Mouse (Mus musculus) lung, adult 2 months (tissue): ENCODE measurements around the gene Gm10964. TPM values are rescaled to one million over a fixed set of nuclear protein-coding genes. Genes with fewer than 3 reads are reported as not detected.

Source experiments
- DNase-seq: peaks from one replicate; pipeline ENCODE4 v3.0.0; 2022
- H3K4me1 ChIP-seq: fragments of 200-500 bp; 2 replicates; pipeline ENCODE4 v1.6.1; 2011; ENCODE audit warnings: low read length; ENCODE audit not compliant: control insufficient read depth, insufficient read depth
- H3K4me3 ChIP-seq: fragments of 200-500 bp; replicated peaks from 2 replicates; pipeline ENCODE3; 2011; ENCODE audit warnings: low read depth, mild to moderate bottlenecking, control low read depth, low read length; ENCODE audit errors: extremely low read depth
- CTCF ChIP-seq: fragments of 200-500 bp; IDR thresholded peaks from 2 replicates; pipeline ENCODE4 v1.5.1; 2011; ENCODE audit warnings: mild to moderate bottlenecking, low read length, control low read depth; ENCODE audit not compliant: insufficient read depth
- POLR2A ChIP-seq: fragments of 200-500 bp; IDR thresholded peaks from 2 replicates; pipeline ENCODE4 v1.6.1; 2011; ENCODE audit warnings: low read depth, mild to moderate bottlenecking, control low read depth, low read length, borderline replicate concordance; ENCODE audit errors: extremely low read depth
- WGBS: fragments of 180-500 bp; shearing (Covaris S2); methylation state at CpG from one replicate; pipeline ENCODE4 v1.1.7; 2018; 5-methylcytosine and 5-hydroxymethylcytosine counted together
- polyA plus RNA-seq: library from polyadenylated mRNA; depleted of rRNA; stranded (reverse); fragments of >200 nt; gene quantifications from 2 replicates; pipeline ENCODE4 v1.2.3, GENCODE M21; 2012

Gene Gm10964
- polyA plus RNA-seq, 1 experiment, result not detected

DNA sequence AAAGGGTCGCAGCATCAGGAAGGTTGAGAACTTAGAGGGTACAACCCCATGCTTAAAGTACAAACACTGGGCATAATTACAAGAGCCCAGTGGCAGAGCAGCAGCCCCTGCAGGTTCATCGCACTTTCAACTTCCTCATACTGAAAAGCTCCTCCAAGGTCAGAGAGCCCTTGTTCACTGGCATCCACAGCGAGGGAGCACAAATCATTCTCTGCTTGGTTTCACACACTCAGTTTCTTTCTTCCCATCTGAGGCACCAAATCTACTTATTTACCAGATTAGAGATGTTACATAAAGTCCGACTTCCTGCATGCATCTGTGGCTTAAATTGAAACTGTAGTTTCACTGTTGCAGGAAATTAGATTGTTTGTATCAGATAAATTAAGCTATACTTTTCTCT lies 33.7 kb downstream of the Gm10964 start:
- Histone ChIP-seq H3K4me1 (peaks cover 29% of the 10 kb centered on the region), H3K4me3 (no peak overlapping the region)
- no peak for DNase-seq
- 28% methylated on average over 4 of the region's 4 CpGs for WGBS
- TF ChIP-seq POLR2A, result no peak
- no peak for TF ChIP-seq CTCF

DNA sequence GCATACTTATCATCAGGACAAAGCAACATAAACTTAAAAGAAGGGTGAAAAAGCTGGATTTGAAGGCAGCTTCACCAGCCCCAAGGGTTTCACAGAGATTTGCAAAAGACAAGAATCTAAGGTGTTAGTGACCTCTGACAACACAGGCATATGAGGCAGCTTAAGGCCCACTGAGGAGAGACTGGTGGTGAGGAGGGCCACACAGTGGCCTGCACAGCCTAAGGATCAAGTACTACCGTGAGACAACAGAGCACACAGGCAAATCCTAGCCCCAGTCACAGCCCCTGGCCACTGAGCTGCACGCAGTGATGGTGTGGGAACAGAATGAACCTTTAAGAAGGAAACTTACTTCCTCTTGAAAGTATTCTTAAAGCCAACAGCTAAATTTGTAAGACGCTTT lies 34.3 kb downstream of the Gm10964 start:
- 52% methylated on average over 3 of the region's 3 CpGs for WGBS
- no peak overlapping the region for H3K4me3 ChIP-seq
- H3K4me1 ChIP-seq, result peaks cover 29% of the 10 kb centered on the region

DNA sequence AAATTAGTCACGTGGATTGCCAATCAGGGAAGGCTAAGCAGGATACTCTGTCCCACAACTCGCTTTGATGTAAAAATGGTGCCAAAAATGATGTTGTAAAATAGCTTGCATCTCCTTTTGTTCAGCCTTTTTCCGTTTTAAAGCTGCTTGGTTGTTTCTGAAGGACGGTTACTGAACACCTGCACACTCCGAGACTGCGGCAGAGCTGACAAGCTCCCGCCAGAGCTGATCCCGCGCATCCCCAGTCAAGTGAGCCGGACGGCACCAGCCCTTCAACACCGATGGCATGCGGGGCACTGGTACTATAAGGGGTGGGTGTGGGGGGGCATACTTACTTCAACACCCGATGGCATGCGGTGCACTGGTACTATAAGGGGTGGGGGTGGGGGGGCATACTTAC lies 34.8 kb downstream of the Gm10964 start:
- WGBS, result 67% methylated on average over 15 of the region's 15 CpGs
- peaks cover 33% of the 10 kb centered on the region for H3K4me1 ChIP-seq
- H3K4me3 ChIP-seq, result no peak overlapping the region
- DNase-seq, result no peak
- TF ChIP-seq POLR2A (no peak), CTCF (no peak)

More for the DNA sequence above, 34.3 kb downstream of the Gm10964 start:
- no peak for DNase-seq
- TF ChIP-seq POLR2A (no peak), CTCF (no peak)

DNA sequence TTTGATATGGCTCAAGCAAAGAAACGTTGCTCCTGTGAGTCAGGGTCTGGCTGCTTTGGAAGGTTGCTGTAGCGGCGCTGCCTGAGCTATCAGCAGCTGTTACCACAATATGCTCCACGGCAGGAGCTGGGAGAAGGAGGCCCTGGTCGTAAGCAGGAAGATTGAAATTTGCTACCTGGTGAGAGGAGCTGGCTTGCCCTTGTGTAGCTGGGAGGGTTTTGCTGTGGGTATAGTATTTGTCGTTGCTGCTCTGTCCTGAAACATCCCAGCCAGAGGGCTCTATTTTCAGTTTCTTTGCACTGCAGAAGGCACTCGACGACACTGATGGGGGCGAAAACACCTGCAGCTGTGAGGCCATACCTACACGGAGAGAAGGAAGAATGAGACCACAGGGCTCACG lies 38.8 kb downstream of the Gm10964 start:
- 77% methylated on average over 11 of the region's 11 CpGs for WGBS
- no peak for DNase-seq
- Histone ChIP-seq H3K4me1 (peaks cover 41% of the 10 kb centered on the region), H3K4me3 (no peak overlapping the region)
- TF ChIP-seq POLR2A, result no peak
- no peak for TF ChIP-seq CTCF

DNA sequence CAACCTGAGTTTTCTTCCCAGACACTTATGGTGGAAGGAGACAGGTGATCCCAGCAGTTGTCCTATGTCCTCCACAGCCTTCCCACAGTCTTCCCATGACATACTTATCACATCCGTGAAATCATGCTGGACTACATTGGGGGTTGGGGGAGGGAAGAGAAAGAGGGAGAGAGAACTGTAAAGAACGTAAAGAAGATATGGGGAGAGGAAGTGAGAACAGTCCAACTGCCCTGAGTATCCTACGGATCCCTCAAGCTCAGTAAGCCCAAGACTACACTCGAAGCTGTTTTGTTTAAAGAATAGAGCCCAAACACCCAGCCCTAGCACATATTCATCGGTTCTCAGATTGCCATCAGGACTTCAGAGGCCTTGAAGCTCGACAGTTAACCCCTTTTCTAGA lies 39.5 kb downstream of the Gm10964 start:
- Histone ChIP-seq H3K4me1 (peaks cover 37% of the 10 kb centered on the region), H3K4me3 (no peak overlapping the region)
- TF ChIP-seq CTCF, result no peak
- TF ChIP-seq POLR2A, result no peak
- DNase-seq, result no peak
- 45% methylated on average over 6 of the region's 6 CpGs for WGBS

DNA sequence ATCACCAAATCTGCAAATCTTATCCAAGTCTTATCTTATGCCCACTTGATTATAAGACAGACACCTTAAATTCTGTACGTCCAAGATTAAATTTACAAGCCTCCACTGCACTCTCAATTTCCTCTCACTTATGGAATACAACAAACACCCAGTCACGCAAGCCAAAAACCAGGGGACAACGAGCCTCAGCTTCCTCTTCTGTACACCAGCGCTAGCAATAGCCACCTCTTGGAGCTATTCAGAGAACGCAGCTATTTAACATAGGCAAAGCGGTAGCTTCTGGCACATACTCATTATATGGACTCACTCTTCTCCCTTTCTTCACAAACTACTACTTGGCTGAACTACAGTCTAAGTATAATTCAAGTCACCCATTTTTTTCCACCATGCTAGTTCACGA lies 40.0 kb downstream of the Gm10964 start:
- Histone ChIP-seq H3K4me3 (no peak overlapping the region), H3K4me1 (peaks cover 39% of the 10 kb centered on the region)
- 48% methylated on average over 7 of the region's 7 CpGs for WGBS
- TF ChIP-seq CTCF (no peak), POLR2A (no peak)
- no peak for DNase-seq

DNA sequence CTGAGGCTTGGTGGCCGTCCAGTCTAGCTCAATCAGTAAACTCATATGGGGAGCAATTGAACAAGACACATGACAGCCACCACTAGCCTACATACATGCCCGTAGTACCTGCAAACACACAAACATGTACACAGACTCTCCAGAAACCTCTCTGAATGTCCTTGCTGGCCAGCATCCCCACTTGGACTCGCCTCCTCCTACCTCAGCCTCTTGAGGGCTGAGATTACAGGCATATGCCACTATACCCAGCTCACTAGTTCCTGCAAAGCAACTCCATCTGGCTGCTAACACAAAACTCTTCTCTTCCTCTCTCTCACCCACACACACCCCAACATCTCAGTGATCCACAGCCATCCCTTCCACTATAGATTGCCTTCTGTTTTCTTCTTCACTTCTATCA lies 41.1 kb downstream of the Gm10964 start:
- WGBS, result 73% methylated on average over 3 of the region's 3 CpGs
- TF ChIP-seq POLR2A (no peak), CTCF (no peak)
- no peak overlapping the region for H3K4me3 ChIP-seq
- peaks cover 39% of the 10 kb centered on the region for H3K4me1 ChIP-seq
- no peak for DNase-seq

DNA sequence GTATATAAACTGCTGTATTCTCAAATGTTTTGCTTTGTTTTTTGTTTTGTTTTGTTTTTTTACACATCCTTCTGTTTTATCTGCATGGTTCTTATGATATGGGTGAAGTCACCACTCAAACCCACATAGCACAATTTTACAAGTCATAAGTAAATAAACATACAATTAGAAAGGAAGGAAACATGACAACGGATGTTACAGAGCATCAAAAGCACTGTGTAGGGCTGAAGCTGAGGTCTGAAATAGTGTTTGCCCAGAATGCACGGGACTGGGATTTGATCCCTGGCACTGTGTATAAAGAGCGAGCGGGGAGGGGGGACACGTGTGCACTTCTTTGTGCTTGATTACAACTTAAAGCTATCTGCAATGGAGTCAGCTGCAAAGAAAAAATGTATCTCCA lies 41.6 kb downstream of the Gm10964 start:
- H3K4me3 ChIP-seq, result no peak overlapping the region
- 41% methylated on average over 5 of the region's 5 CpGs for WGBS
- DNase-seq, result no peak
- peaks cover 39% of the 10 kb centered on the region for H3K4me1 ChIP-seq
- TF ChIP-seq POLR2A (no peak), CTCF (no peak)

DNA sequence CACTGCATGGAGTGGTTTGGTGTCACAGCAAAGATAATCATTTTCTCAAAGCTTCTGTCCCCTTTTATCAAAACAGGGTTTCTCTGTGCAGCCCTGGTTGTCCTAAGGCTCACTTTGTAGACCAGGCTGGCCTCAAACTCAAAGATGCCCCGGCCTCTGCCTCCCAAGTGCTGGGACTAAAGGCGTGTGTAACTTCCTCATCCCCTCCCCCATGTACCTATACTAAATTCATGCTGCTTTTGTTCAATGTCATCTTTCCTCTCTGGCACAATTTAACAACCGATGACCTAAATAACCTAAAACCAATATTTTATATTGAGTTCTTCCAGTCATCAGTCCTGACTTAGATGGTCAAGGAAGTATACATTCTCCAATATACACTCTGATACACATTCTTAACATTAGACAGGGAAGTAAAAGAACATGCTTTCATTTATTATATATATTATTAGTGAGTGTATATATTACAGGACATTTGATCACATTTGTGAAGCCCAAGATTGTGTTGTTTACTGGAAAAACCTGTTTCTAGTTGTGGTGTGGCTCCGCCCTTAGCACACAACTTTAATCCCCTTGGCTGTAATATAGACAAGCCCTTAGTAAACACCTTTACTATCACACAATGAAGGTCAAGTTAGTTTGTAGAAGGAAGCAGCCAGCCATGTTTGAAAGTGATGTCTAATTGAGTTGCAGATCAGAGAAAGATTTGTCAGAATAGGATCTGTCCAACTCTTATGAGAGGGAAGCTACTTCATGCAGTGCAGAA lies 43.9 kb downstream of the Gm10964 start:
- H3K4me3 ChIP-seq, result no peak overlapping the region
- WGBS, result 67% methylated on average over 4 of the region's 4 CpGs
- TF ChIP-seq POLR2A, result no peak
- no peak for TF ChIP-seq CTCF
- DNase-seq, result no peak
- peaks cover 47% of the 10 kb centered on the region for H3K4me1 ChIP-seq

DNA sequence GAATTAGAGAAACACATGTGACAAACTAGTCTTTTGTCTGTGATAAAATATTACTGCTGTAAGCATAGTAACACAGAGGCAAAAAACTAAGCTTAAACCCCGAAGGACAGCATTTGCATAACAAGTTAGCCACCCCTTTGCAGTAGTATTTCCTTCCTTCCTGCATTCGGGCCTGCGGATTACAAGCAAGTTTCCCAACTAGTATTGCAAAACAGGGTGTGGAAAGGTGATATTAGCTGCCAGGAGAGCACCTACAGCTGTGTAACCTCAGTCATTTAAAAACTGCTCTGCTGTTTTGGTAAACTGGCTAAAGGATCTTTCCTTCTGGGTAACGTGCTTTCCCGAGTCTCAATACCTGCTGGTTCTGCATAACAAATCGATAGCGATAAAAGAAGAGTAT lies 48.1 kb downstream of the Gm10964 start:
- Histone ChIP-seq H3K4me1 (peaks cover 29% of the 10 kb centered on the region), H3K4me3 (no peak overlapping the region)
- TF ChIP-seq CTCF, result no peak
- TF ChIP-seq POLR2A, result no peak
- WGBS, result 35% methylated on average over 7 of the region's 7 CpGs
- no peak for DNase-seq
